Mouse (Mus musculus): ENCODE measurements around the gene Gm17720. TPM values are rescaled to one million over a fixed set of nuclear protein-coding genes. Genes with fewer than 3 reads are reported as not detected.

The Gm17720 gene
- polyA plus RNA-seq, 1 experiment from 2014 or later: not detected

DNA sequence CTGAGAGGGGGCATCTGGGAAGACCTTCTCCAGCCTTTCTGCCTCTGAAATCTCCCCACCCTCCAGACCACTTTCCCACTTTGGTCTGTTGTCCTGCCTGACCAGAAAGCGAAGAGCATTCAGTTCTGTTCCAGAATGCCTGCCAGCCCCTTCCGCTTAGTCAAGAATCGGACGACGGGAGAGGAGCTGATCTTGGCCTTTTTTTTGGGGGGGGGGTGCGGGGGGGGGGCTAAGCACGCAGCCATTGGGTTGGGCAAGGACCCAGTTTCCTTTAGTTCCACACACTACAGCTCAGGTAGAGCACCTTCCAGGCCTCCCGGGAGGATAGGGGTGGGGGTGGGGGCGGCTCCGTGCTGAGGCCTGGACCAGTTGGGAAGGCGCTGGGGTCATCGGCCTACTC, 1.6 kb downstream of the Gm17720 start, which contains the start of gene Gm21964:
Gene Gm21964 (plus strand): TSS at position 301 of the 400 bp plus-strand sequence.
- Histone ChIP-seq H3K4me2 (replicated peaks; ENCODE audit: low read depth, low read length) (no peak within 1 kb of the TSS), H3K27ac (ENCODE audit: low read depth, low read length) (no peak within 1 kb of the TSS), H3K4me3 (ENCODE audit: low read length) (no peak within 1 kb of the TSS), H3K36me3 (ENCODE audit: control insufficient read depth, insufficient read depth, low read length) (no peaks in the 10 kb centered on the region), H3K9ac (ENCODE audit: low read depth, low read length) (no peak within 1 kb of the TSS), H3K27me3 (ENCODE audit: control insufficient read depth, insufficient read depth, low read length) (no peaks in the 10 kb centered on the region), H3K4me1 (ENCODE audit: control insufficient read depth, insufficient read depth, low read length) (no peaks in the 10 kb centered on the region), H3K9me3 (ENCODE audit: control insufficient read depth, low read length) (no peaks in the 10 kb centered on the region)
- WGBS: 84% methylated on average over 12 of the region's 12 CpGs
- no peak for ATAC-seq (ENCODE audit: low FRiP score, low TSS enrichment)

GRCm38 (mm10) chr8:110091869-110092268, 10.7 kb downstream of the Gm17720 start:
- ATAC-seq (ENCODE audit: low FRiP score, low TSS enrichment): no peak
- Histone ChIP-seq H3K4me1 (ENCODE audit: control insufficient read depth, insufficient read depth, low read length) (no peaks in the 10 kb centered on the region), H3K27ac (ENCODE audit: low read depth, low read length) (no peak overlapping the region), H3K36me3 (ENCODE audit: control insufficient read depth, insufficient read depth, low read length) (peaks cover 18% of the 10 kb centered on the region; the same call in 1 of the 2 replicates), H3K9me3 (ENCODE audit: control insufficient read depth, low read length) (peaks cover 11% of the 10 kb centered on the region; the same call in 1 of the 2 replicates), H3K27me3 (ENCODE audit: control insufficient read depth, insufficient read depth, low read length) (no peaks in the 10 kb centered on the region), H3K9ac (ENCODE audit: low read depth, low read length) (no peak overlapping the region), H3K4me3 (ENCODE audit: low read length) (no peak overlapping the region), H3K4me2 (replicated peaks; ENCODE audit: low read depth, low read length) (no peak overlapping the region)
- WGBS: 50% methylated on average over 1 of the region's 1 CpGs

- no peak overlapping the region for H3K4me2 ChIP-seq (replicated peaks; ENCODE audit: low read depth, low read length)
- no peak overlapping the region for H3K4me3 ChIP-seq (ENCODE audit: low read length)
These were observed 20.0 kb downstream of the Gm17720 start for GRCm38 (mm10) chr8:110082416-110083105.

DNA sequence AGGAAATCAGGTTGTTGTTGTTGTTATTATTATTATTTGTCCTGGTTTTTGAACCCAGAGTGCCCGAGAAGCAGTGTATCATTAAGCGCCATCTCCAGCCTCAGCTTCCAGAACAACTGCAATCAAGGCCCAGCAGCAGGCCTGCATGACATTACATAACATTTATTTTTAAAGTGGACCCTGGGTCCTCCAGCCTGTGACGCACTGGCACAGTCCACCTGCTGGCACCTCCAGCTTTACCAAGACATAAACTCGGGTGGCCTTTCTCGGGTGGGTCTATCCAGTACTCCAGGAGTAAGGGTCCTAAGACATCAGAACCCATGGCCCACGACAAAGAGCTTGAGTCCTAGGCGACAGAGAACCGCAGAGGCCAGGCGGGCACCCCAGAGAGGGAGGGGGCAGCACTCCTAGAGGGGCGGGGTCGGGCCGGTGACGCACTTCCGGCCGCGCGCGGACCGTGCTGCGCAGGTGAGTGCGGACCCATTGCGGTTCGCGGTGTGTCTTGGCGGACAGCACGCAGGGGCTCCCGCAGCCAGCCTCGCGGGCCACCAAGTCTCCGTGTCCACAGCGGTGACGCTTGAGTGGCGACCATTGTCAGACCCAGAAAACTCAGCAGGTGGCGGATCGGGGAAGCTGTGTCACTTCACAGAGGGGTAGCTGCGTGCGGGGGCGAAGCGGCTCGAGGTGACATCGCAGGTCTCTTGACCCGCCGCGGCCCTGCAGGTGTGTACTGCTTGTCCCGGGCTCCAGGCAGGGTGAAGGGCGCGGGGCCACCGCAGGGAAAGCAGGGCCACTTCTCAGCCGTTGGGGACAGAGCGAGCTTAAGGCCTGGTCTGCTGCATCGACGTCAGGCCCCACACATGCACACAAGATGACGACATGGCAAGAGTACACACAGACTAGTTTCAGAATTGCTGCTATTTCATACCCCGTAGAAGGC, 23.0 kb downstream of the Gm17720 start, which contains the start of gene Zfp612:
Gene Zfp612 (plus strand): TSS at position 465 of the 940 bp plus-strand sequence.
- no peaks in the 10 kb centered on the region for H3K9me3 ChIP-seq (ENCODE audit: control insufficient read depth, low read length)
- H3K4me3 ChIP-seq (ENCODE audit: low read length): peak within 1 kb of the TSS; percentile 67
- no peaks in the 10 kb centered on the region; the same call in 1 of the 2 replicates for H3K36me3 ChIP-seq (ENCODE audit: control insufficient read depth, insufficient read depth, low read length)
- WGBS: 9% methylated on average over 53 of the region's 54 CpGs
- H3K27me3 ChIP-seq (ENCODE audit: control insufficient read depth, insufficient read depth, low read length): no peaks in the 10 kb centered on the region
- H3K4me1 ChIP-seq (ENCODE audit: control insufficient read depth, insufficient read depth, low read length): no peaks in the 10 kb centered on the region
- peak within 1 kb of the TSS; percentile 66 for H3K9ac ChIP-seq (ENCODE audit: low read depth, low read length)
- peak; percentile 89 for ATAC-seq (ENCODE audit: low FRiP score, low TSS enrichment)
- no peak within 1 kb of the TSS for H3K27ac ChIP-seq (ENCODE audit: low read depth, low read length)
- H3K4me2 ChIP-seq (replicated peaks; ENCODE audit: low read depth, low read length): peak within 1 kb of the TSS; percentile 90

More at GRCm38 (mm10) chr8:110082416-110083105, 20.0 kb downstream of the Gm17720 start:
- Histone ChIP-seq H3K27me3 (ENCODE audit: control insufficient read depth, insufficient read depth, low read length) (no peaks in the 10 kb centered on the region), H3K36me3 (ENCODE audit: control insufficient read depth, insufficient read depth, low read length) (peaks cover 2% of the 10 kb centered on the region; the same call in 1 of the 2 replicates), H3K27ac (ENCODE audit: low read depth, low read length) (no peak overlapping the region), H3K9me3 (ENCODE audit: control insufficient read depth, low read length) (no peaks in the 10 kb centered on the region; the same call in 1 of the 2 replicates), H3K9ac (ENCODE audit: low read depth, low read length) (no peak overlapping the region), H3K4me1 (ENCODE audit: control insufficient read depth, insufficient read depth, low read length) (no peaks in the 10 kb centered on the region)
- 76% methylated on average over 11 of the region's 11 CpGs for WGBS
- no peak for ATAC-seq (ENCODE audit: low FRiP score, low TSS enrichment)

GRCm38 (mm10) chr8:110074496-110074895, 28.1 kb downstream of the Gm17720 start:
- Histone ChIP-seq H3K27ac (ENCODE audit: low read depth, low read length) (no peak overlapping the region), H3K9me3 (ENCODE audit: control insufficient read depth, low read length) (no peaks in the 10 kb centered on the region), H3K27me3 (ENCODE audit: control insufficient read depth, insufficient read depth, low read length) (no peaks in the 10 kb centered on the region), H3K9ac (ENCODE audit: low read depth, low read length) (no peak overlapping the region), H3K4me1 (ENCODE audit: control insufficient read depth, insufficient read depth, low read length) (no peaks in the 10 kb centered on the region), H3K36me3 (ENCODE audit: control insufficient read depth, insufficient read depth, low read length) (no peaks in the 10 kb centered on the region), H3K4me2 (replicated peaks; ENCODE audit: low read depth, low read length) (no peak overlapping the region), H3K4me3 (ENCODE audit: low read length) (no peak overlapping the region)
- ATAC-seq (ENCODE audit: low FRiP score, low TSS enrichment): no peak
- WGBS: 76% methylated on average over 8 of the region's 8 CpGs

DNA sequence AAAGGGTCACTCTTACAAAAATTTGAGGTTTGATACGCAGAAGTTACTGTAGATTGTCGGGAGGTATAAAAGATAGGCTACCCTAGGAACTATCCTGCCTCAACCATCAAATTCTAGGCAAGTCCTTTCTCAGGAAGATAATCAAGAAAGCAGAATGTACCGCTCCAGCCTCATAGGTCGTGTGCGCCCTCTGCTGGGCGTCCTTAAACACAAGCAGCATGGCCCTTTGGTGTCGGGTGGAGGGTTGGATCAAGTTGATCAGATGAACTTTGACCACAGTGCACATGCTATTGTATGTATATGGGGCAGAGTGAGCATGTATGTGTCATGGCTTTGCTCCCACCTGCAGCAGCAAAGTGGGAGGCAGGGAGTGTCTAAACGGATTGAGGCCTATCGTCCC, 31.0 kb downstream of the Gm17720 start:
- no peak overlapping the region for H3K27ac ChIP-seq (ENCODE audit: low read depth, low read length)
- no peak overlapping the region for H3K4me2 ChIP-seq (replicated peaks; ENCODE audit: low read depth, low read length)
- 13% methylated on average over 9 of the region's 9 CpGs for WGBS
- no peaks in the 10 kb centered on the region for H3K4me1 ChIP-seq (ENCODE audit: control insufficient read depth, insufficient read depth, low read length)
- H3K27me3 ChIP-seq (ENCODE audit: control insufficient read depth, insufficient read depth, low read length): no peaks in the 10 kb centered on the region
- no peaks in the 10 kb centered on the region for H3K36me3 ChIP-seq (ENCODE audit: control insufficient read depth, insufficient read depth, low read length)
- no peak overlapping the region for H3K4me3 ChIP-seq (ENCODE audit: low read length)
- no peaks in the 10 kb centered on the region for H3K9me3 ChIP-seq (ENCODE audit: control insufficient read depth, low read length)
- H3K9ac ChIP-seq (ENCODE audit: low read depth, low read length): no peak overlapping the region
- ATAC-seq (ENCODE audit: low FRiP score, low TSS enrichment): 0 out of 2 replicates have a peak, but pooled peaks have one; percentile 60

DNA sequence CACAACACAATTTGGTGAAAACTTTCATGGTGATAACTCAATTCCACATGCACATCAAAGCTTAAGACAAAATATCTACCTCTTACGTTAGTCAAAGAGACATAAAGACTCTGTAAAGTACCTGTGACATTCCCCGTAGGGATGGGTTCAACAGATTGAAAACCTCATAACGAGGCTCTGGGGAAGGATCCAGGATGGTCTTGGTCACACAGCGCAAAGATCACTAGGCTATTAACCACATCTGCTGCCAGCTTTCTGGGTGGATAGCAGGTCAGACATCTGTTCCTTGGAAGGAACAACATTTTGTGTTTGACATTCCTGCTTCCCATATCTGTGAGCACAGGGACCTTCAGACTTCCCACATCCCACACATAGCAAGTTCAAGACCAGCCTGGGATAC, 32.8 kb downstream of the Gm17720 start:
- Histone ChIP-seq H3K9ac (ENCODE audit: low read depth, low read length) (no peak overlapping the region), H3K4me1 (ENCODE audit: control insufficient read depth, insufficient read depth, low read length) (no peaks in the 10 kb centered on the region), H3K27ac (ENCODE audit: low read depth, low read length) (no peak overlapping the region), H3K4me3 (ENCODE audit: low read length) (no peak overlapping the region), H3K4me2 (replicated peaks; ENCODE audit: low read depth, low read length) (no peak overlapping the region), H3K27me3 (ENCODE audit: control insufficient read depth, insufficient read depth, low read length) (no peaks in the 10 kb centered on the region), H3K9me3 (ENCODE audit: control insufficient read depth, low read length) (no peaks in the 10 kb centered on the region), H3K36me3 (ENCODE audit: control insufficient read depth, insufficient read depth, low read length) (no peaks in the 10 kb centered on the region)
- 89% methylated on average over 4 of the region's 4 CpGs for WGBS
- no peak for ATAC-seq (ENCODE audit: low FRiP score, low TSS enrichment)

GRCm38 (mm10) chr8:110065676-110066075, 36.9 kb downstream of the Gm17720 start:
- no peaks in the 10 kb centered on the region for H3K4me1 ChIP-seq (ENCODE audit: control insufficient read depth, insufficient read depth, low read length)
- no peaks in the 10 kb centered on the region for H3K9me3 ChIP-seq (ENCODE audit: control insufficient read depth, low read length)
- 91% methylated on average over 4 of the region's 4 CpGs for WGBS
- no peaks in the 10 kb centered on the region; the same call in 1 of the 2 replicates for H3K27me3 ChIP-seq (ENCODE audit: control insufficient read depth, insufficient read depth, low read length)
- no peak overlapping the region for H3K9ac ChIP-seq (ENCODE audit: low read depth, low read length)
- H3K4me2 ChIP-seq (replicated peaks; ENCODE audit: low read depth, low read length): no peak overlapping the region
- H3K36me3 ChIP-seq (ENCODE audit: control insufficient read depth, insufficient read depth, low read length): no peaks in the 10 kb centered on the region
- no peak overlapping the region for H3K4me3 ChIP-seq (ENCODE audit: low read length)
- ATAC-seq (ENCODE audit: low FRiP score, low TSS enrichment): no peak
- H3K27ac ChIP-seq (ENCODE audit: low read depth, low read length): no peak overlapping the region

Data from kidney, embryonic 14.5 days (tissue).